Mouse (Mus musculus) heart, embryonic 11.5 days (tissue): ENCODE data around the gene Kcnj16. TPM values are rescaled to one million over a fixed set of nuclear protein-coding genes. Genes with fewer than 3 reads are reported as not detected.

Source experiments
- ATAC-seq: fragments of 200-750 bp; cut with Nextera tagmentation; replicated peaks from 2 replicates; pipeline ENCODE4 v1.8.0; 2017; ENCODE audit warnings: moderate library complexity; ENCODE audit not compliant: insufficient number of reproducible peaks, low FRiP score, low TSS enrichment
- H3K27ac ChIP-seq: fragments of 300-500 bp; sonication (generic); 2 replicates; pipeline ENCODE4 v1.5.1; 2014; ENCODE audit warnings: mild to moderate bottlenecking, low read depth, low read length
- H3K27me3 ChIP-seq: fragments of 300-500 bp; sonication (generic); 2 replicates; pipeline ENCODE4 v1.6.1; 2014; ENCODE audit warnings: mild to moderate bottlenecking, low read length, mixed read lengths; ENCODE audit not compliant: control insufficient read depth, insufficient read depth
- H3K36me3 ChIP-seq: fragments of 300-500 bp; sonication (generic); 2 replicates; pipeline ENCODE4 v1.6.1; 2014; ENCODE audit warnings: mild to moderate bottlenecking, low read length, moderate library complexity, mixed read lengths; ENCODE audit not compliant: control insufficient read depth, insufficient read depth
- H3K4me1 ChIP-seq: fragments of 300-500 bp; sonication (generic); 2 replicates; pipeline ENCODE4 v1.6.1; 2014; ENCODE audit warnings: low read length; ENCODE audit not compliant: control insufficient read depth, insufficient read depth
- H3K4me2 ChIP-seq: fragments of 300-500 bp; sonication (generic); 2 replicates; pipeline ENCODE4 v1.6.1; 2014; ENCODE audit warnings: mild to moderate bottlenecking, moderate library complexity
- H3K4me3 ChIP-seq: fragments of 300-500 bp; sonication (generic); 2 replicates; pipeline ENCODE4 v1.5.1; 2014; ENCODE audit warnings: low read depth, low read length
- H3K9ac ChIP-seq: fragments of 300-500 bp; sonication (generic); 2 replicates; pipeline ENCODE4 v1.6.1; 2014; ENCODE audit warnings: mild to moderate bottlenecking, low read depth, low read length, moderate library complexity
- H3K9me3 ChIP-seq: fragments of 300-500 bp; sonication (generic); replicated peaks from 2 replicates; pipeline ENCODE4 v1.6.1; 2016; ENCODE audit warnings: low read length; ENCODE audit not compliant: control insufficient read depth
- WGBS: fragments of 180-500 bp; shearing (Covaris S2); extraction: QIAGEN DNeasy Blood & Tissue Kit; methylation state at CpG from one replicate; pipeline ENCODE4 v1.1.7; 2014; ENCODE audit not compliant: insufficient replicate concordance; 5-methylcytosine and 5-hydroxymethylcytosine counted together
- polyA plus RNA-seq: library from polyadenylated mRNA; unstranded; fragments of >200 nt; fragmentation: Nextera tagmentation; extraction: Ambion mirVana; gene quantifications from 2 replicates; pipeline ENCODE4 v1.2.1, GENCODE M21; 2014

The Kcnj16 gene
- 0.11 TPM in 1 of 2 replicates, not detected in the other for polyA plus RNA-seq

GRCm38 (mm10) chr11:110967762-110968135 is at the start of gene Kcnj16:
Gene Kcnj16 (plus strand): TSS chr11:110968033.
- WGBS = 77% methylated on average over 4 of the region's 4 CpGs
- no peak within 1 kb of the TSS for H3K27ac ChIP-seq
- H3K4me3 ChIP-seq = no peak within 1 kb of the TSS
- H3K9me3 ChIP-seq = no peaks in the 10 kb centered on the region
- no peaks in the 10 kb centered on the region for H3K36me3 ChIP-seq
- H3K4me1 ChIP-seq = no peaks in the 10 kb centered on the region
- H3K27me3 ChIP-seq = no peaks in the 10 kb centered on the region
- ATAC-seq = no peak
- no peak within 1 kb of the TSS for H3K9ac ChIP-seq
- no peak within 1 kb of the TSS for H3K4me2 ChIP-seq

- Histone ChIP-seq H3K27ac (no peak overlapping the region), H3K4me1 (no peaks in the 10 kb centered on the region), H3K4me2 (no peak overlapping the region), H3K36me3 (no peaks in the 10 kb centered on the region), H3K9ac (no peak overlapping the region), H3K27me3 (no peaks in the 10 kb centered on the region), H3K9me3 (no peaks in the 10 kb centered on the region), H3K4me3 (no peak overlapping the region)
- ATAC-seq = no peak
- 58% methylated on average over 5 of the region's 5 CpGs for WGBS
Measured at GRCm38 (mm10) chr11:110918808-110919465, 48.9 kb upstream of the Kcnj16 start.

- H3K9me3 ChIP-seq = no peaks in the 10 kb centered on the region
- H3K9ac ChIP-seq = no peak overlapping the region
- no peak overlapping the region for H3K27ac ChIP-seq
- H3K4me2 ChIP-seq = no peak overlapping the region
- H3K27me3 ChIP-seq = no peaks in the 10 kb centered on the region
- H3K36me3 ChIP-seq = no peaks in the 10 kb centered on the region
- H3K4me1 ChIP-seq = no peaks in the 10 kb centered on the region
- no peak overlapping the region for H3K4me3 ChIP-seq
- ATAC-seq = no peak
- WGBS = 61% methylated on average over 3 of the region's 3 CpGs
Measured at GRCm38 (mm10) chr11:110935699-110936098, 32.1 kb upstream of the Kcnj16 start.

GRCm38 (mm10) chr11:110942280-110942679 is 25.6 kb upstream of the Kcnj16 start:
- H3K9me3 ChIP-seq = no peaks in the 10 kb centered on the region
- no peaks in the 10 kb centered on the region for H3K36me3 ChIP-seq
- 23% methylated on average over 3 of the region's 3 CpGs for WGBS
- no peak overlapping the region for H3K9ac ChIP-seq
- no peak for ATAC-seq
- H3K27ac ChIP-seq = peak overlapping the region; percentile 62
- H3K4me3 ChIP-seq = no peak overlapping the region
- H3K4me1 ChIP-seq = peaks cover 2% of the 10 kb centered on the region; the same call in 1 of the 2 replicates
- H3K27me3 ChIP-seq = no peaks in the 10 kb centered on the region
- H3K4me2 ChIP-seq = peak overlapping the region; percentile 32; the same call in 1 of the 2 replicates

- H3K4me2 ChIP-seq = peak overlapping the region; percentile 32; the same call in 1 of the 2 replicates
- H3K9me3 ChIP-seq = no peaks in the 10 kb centered on the region
- no peaks in the 10 kb centered on the region for H3K36me3 ChIP-seq
- whole genome bisulfite sequencing = 24% methylated on average over 6 of the region's 6 CpGs
- peaks cover 2% of the 10 kb centered on the region; the same call in 1 of the 2 replicates for H3K4me1 ChIP-seq
- H3K27me3 ChIP-seq = no peaks in the 10 kb centered on the region
- H3K9ac ChIP-seq = no peak overlapping the region
- H3K27ac ChIP-seq = peak overlapping the region; percentile 62
- peak; percentile 74; the same call in 1 of the 2 replicates for ATAC-seq
- no peak overlapping the region for H3K4me3 ChIP-seq
Measured at GRCm38 (mm10) chr11:110942695-110943135, 25.1 kb upstream of the Kcnj16 start.

- 61% methylated on average over 7 of the region's 7 CpGs for WGBS
- Histone ChIP-seq H3K4me1 (no peaks in the 10 kb centered on the region), H3K9me3 (no peaks in the 10 kb centered on the region), H3K4me3 (no peak overlapping the region), H3K4me2 (no peak overlapping the region), H3K36me3 (no peaks in the 10 kb centered on the region), H3K27ac (no peak overlapping the region), H3K9ac (no peak overlapping the region), H3K27me3 (no peaks in the 10 kb centered on the region)
- no peak for ATAC-seq
Measured at GRCm38 (mm10) chr11:110956665-110957064, 11.2 kb upstream of the Kcnj16 start.

- ATAC-seq = no peak
- no peaks in the 10 kb centered on the region for H3K27me3 ChIP-seq
- no peak overlapping the region for H3K9ac ChIP-seq
- no peak overlapping the region for H3K4me2 ChIP-seq
- WGBS = 29% methylated on average over 5 of the region's 5 CpGs
- no peak overlapping the region for H3K27ac ChIP-seq
- H3K4me1 ChIP-seq = no peaks in the 10 kb centered on the region
- H3K36me3 ChIP-seq = no peaks in the 10 kb centered on the region
- H3K9me3 ChIP-seq = no peaks in the 10 kb centered on the region
- no peak overlapping the region for H3K4me3 ChIP-seq
Measured at GRCm38 (mm10) chr11:110961592-110962021, 6.2 kb upstream of the Kcnj16 start.

GRCm38 (mm10) chr11:110967019-110967761 is 643 bp upstream of the Kcnj16 start:
- Histone ChIP-seq H3K36me3 (no peaks in the 10 kb centered on the region), H3K4me2 (no peak overlapping the region), H3K27ac (no peak overlapping the region), H3K9ac (no peak overlapping the region), H3K4me3 (no peak overlapping the region), H3K4me1 (no peaks in the 10 kb centered on the region), H3K9me3 (no peaks in the 10 kb centered on the region), H3K27me3 (no peaks in the 10 kb centered on the region)
- ATAC-seq = no peak
- WGBS = 75% methylated on average over 11 of the region's 11 CpGs
